Mouse (Mus musculus) neural tube, embryonic 12.5 days (tissue): ENCODE results near the gene Chmp1a. TPM values are rescaled to one million over a fixed set of nuclear protein-coding genes. Genes with fewer than 3 reads are reported as not detected.
"Not testable (repeated sequence)": the region's sequence is repeated elsewhere in the genome, so short reads cannot be mapped to it uniquely, and the experiment has no call there.

Experiments used
- ATAC-seq: fragments of 200-750 bp; cut with Nextera tagmentation; 2 replicates; pipeline ENCODE4 v1.8.0; 2017; ENCODE audit warnings: low read depth, mild to moderate bottlenecking, moderate TSS enrichment, moderate library complexity; ENCODE audit not compliant: low FRiP score
- H3K27ac ChIP-seq: fragments of 300-500 bp; sonication (generic); 2 replicates; pipeline ENCODE4 v1.5.1; 2016
- H3K27me3 ChIP-seq: fragments of 300-500 bp; sonication (generic); replicated peaks from 2 replicates; pipeline ENCODE4 v1.6.1; 2016; ENCODE audit warnings: mild to moderate bottlenecking
- H3K36me3 ChIP-seq: fragments of 300-500 bp; sonication (generic); 2 replicates; pipeline ENCODE4 v1.6.1; 2016; ENCODE audit warnings: mild to moderate bottlenecking
- H3K4me1 ChIP-seq: fragments of 300-500 bp; sonication (generic); 2 replicates; pipeline ENCODE4 v1.6.1; 2016
- H3K4me2 ChIP-seq: fragments of 300-500 bp; sonication (generic); replicated peaks from 2 replicates; pipeline ENCODE4 v1.6.1; 2016; ENCODE audit warnings: mild to moderate bottlenecking
- H3K4me3 ChIP-seq: fragments of 300-500 bp; sonication (generic); 2 replicates; pipeline ENCODE4 v1.5.1; 2016
- H3K9ac ChIP-seq: fragments of 300-500 bp; sonication (generic); 2 replicates; pipeline ENCODE4 v1.6.1; 2016; ENCODE audit warnings: mild to moderate bottlenecking
- H3K9me3 ChIP-seq: fragments of 300-500 bp; sonication (generic); 2 replicates; pipeline ENCODE4 v1.6.1; 2016; ENCODE audit warnings: mild to moderate bottlenecking
- WGBS: fragments of 180-500 bp; shearing (Covaris S2); methylation state at CpG from one replicate; pipeline ENCODE4 v1.1.7; 2016; 5-methylcytosine and 5-hydroxymethylcytosine counted together
- polyA plus RNA-seq: library from polyadenylated mRNA; unstranded; fragments of >200 nt; fragmentation: Nextera tagmentation; extraction: Ambion mirVana; gene quantifications from 2 replicates; pipeline ENCODE4 v1.2.1, GENCODE M21; 2016

Chmp1a gene
- 145 and 148 TPM in 2 replicates for polyA plus RNA-seq

DNA sequence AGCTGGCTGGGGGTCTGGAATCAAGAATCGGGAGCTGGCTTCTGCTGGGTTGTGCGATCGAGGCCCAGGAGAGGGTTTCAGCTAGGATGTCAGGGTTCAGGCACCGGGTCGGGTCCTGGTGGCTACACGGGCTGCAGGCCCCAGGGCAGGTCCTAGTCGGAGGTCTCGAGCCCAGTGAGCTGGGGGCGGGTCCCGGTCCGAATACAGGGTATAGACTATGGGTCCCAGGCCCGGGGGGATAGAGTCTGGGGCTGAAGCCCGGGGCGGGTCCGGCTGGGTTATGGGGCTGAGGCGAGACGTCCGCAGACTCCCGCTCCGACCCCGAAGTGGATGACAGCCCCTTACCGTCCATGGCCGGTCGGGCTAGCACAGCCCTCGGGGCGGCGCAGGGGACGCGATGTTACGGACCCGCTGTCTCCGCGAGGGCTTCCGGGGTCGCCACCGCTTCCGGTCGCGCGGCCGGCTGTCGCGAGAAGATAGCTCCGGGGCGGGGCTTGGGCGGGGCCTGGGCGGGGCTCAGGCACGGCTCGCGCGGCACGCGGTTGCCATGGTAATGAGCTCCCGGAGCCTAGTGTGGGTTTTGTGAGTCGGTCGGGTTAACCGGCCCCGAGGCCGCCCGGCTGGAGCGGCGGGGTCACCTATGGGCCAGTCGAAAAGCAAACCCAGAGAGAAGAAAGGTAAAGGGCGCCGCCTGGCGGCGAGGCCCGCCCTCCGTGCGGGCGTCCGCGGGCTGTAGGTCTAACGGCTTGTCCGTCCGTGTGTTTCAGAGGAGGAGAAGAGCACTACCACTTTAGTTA lies at the start of gene Chmp1a, which contains the start of gene Spata33:
Gene Chmp1a (minus strand): TSS at position 443 of the 797 bp plus-strand sequence.
Gene Spata33 (plus strand): TSS at position 512 of the 797 bp plus-strand sequence.
- Histone ChIP-seq H3K27ac (0 out of 2 replicates have a peak within 1 kb of the TSS, but pooled peaks have one; percentile 6), H3K4me2 (peak within 1 kb of the TSS; percentile 98), H3K9ac (peak within 1 kb of the TSS; percentile 97), H3K4me3 (peak within 1 kb of the TSS; percentile 95), H3K36me3 (peaks cover 32% of the 10 kb centered on the region), H3K27me3 (no peaks in the 10 kb centered on the region), H3K9me3 (no peaks in the 10 kb centered on the region), H3K4me1 (peaks cover 19% of the 10 kb centered on the region)
- peak; percentile 94 for ATAC-seq
- 1% methylated on average over 76 of the region's 76 CpGs for WGBS

DNA sequence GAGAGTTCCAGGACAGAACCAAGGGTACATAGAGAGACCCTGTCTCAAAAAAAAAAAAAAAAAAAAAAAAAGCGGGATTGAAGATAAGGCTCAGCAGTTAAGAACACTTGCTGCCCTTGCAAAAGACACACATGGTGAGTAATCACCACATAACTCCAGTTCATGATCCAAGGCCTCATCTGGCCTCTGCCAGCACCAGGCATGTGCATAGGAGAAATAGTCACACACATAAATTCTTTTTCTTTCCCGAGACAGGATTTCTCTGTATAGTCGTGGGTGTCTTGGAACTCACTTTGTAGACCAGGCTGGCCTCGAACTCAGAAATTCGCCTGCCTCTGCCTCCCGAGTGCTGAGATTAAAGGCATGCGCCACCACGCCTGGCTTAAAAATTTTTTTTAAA lies 45.0 kb upstream of the Chmp1a start:
- H3K4me3 ChIP-seq, H3K4me2 ChIP-seq, H3K9me3 ChIP-seq, H3K27ac ChIP-seq, H3K9ac ChIP-seq, H3K27me3 ChIP-seq, ATAC-seq: not testable (repeated sequence)
- Histone ChIP-seq H3K4me1 (peaks cover 33% of the 10 kb centered on the region), H3K36me3 (peaks cover 52% of the 10 kb centered on the region)
- WGBS = 92% methylated on average over 8 of the region's 8 CpGs

DNA sequence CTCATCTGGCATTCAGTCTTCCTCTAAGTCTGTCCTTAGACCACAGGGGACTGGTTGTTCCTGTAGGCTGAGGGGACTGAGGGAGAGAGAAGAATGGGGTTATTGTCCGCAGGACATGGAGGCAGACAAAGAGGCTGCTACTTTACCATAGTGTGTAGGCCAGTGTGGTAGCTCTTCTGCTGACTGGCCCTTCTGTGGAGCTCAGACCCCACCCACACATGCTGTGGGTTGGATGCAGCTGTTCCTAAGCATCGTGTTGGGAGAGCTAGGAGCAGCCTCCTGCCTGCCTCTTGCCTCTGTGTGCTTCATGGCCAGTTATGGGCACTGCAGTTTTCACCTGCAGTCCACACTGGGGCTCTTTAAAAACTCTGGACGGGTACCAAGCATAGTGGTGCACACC lies 44.6 kb upstream of the Chmp1a start:
- Histone ChIP-seq H3K27me3 (no peaks in the 10 kb centered on the region), H3K4me2 (peak overlapping the region; percentile 98; the same call in 1 of the 2 replicates), H3K27ac (no peak overlapping the region; the same call in 1 of the 2 replicates), H3K9me3 (no peaks in the 10 kb centered on the region), H3K9ac (0 out of 2 replicates have a peak overlapping the region, but pooled peaks have one; percentile 5), H3K4me1 (peaks cover 36% of the 10 kb centered on the region), H3K4me3 (no peak overlapping the region), H3K36me3 (peaks cover 52% of the 10 kb centered on the region)
- no peak for ATAC-seq
- WGBS = 66% methylated on average over 3 of the region's 3 CpGs

DNA sequence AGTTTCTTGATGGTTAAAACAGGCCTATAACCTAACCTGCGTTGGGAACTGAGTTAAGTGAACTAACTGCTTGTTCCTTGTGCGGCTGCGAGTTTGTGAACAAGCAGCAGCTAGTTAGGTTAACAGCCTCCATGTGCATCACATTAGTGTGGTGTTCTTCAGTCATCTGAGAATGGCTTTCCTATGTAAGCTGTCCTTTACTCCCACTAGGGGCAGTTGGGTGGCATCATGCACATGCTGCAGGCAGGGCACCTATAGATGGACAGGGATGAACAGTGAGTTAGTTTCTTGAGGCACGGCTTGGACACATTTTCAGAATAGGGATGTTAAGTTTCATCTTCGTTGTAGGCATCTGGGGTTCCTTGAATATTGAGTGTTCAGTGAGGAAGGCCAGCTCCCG lies 42.6 kb upstream of the Chmp1a start:
- H3K9ac ChIP-seq = peak overlapping the region; percentile 89
- peaks cover 36% of the 10 kb centered on the region for H3K4me1 ChIP-seq
- H3K36me3 ChIP-seq = peaks cover 51% of the 10 kb centered on the region
- no peak overlapping the region for H3K27ac ChIP-seq
- peak overlapping the region; percentile 97 for H3K4me3 ChIP-seq
- peak overlapping the region; percentile 98 for H3K4me2 ChIP-seq
- no peaks in the 10 kb centered on the region for H3K9me3 ChIP-seq
- WGBS = 65% methylated on average over 6 of the region's 6 CpGs
- no peak for ATAC-seq
- no peaks in the 10 kb centered on the region for H3K27me3 ChIP-seq

- Histone ChIP-seq H3K9me3 (no peaks in the 10 kb centered on the region), H3K9ac (peak within 1 kb of the TSS; percentile 89), H3K4me2 (peak within 1 kb of the TSS; percentile 98), H3K27me3 (no peaks in the 10 kb centered on the region), H3K36me3 (peaks cover 51% of the 10 kb centered on the region), H3K4me3 (peak within 1 kb of the TSS; percentile 97), H3K27ac (peak within 1 kb of the TSS; percentile 74; the same call in 1 of the 2 replicates), H3K4me1 (peaks cover 36% of the 10 kb centered on the region)
- WGBS = under 1% methylated on average over 99 of the region's 99 CpGs
- peak; percentile 93 for ATAC-seq
Measured at GRCm38 (mm10) chr8:123254099-123254885, 41.7 kb upstream of the Chmp1a start, which contains the start of the genes Zfp276 and Vps9d1. TSS of gene Zfp276 (plus strand) at chr8:123254195. TSS of gene Vps9d1 (minus strand) at chr8:123254348.

DNA sequence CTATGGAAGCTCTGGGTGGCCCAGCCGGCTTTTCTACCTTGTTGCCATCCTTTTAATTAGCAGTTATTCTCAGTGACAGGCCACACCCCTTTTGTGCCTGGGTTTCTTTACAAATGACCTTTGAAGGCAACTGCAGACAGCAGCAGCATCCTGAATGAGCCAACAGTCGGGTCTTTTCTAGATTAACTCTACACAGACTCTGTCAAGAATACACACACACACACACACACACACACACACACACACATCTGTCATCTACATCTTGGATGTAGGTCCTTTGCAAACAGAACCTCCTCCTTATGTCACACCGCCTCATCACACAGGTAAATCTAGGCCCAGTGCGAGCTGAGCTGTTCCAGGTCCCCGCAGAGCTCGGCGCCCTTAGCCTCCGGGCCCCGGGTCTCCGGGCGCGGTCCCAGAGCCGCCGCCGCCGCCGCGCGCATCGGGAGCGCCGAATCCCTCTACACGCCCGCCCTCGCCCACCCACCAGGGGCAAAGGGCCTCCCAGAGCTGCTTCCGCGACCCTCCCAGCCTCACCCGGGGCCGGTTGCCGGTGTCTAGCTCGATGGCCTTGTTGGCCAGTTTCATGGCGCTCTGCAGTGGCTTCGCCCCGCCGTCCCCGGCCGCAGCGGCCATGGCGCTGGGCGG lies 41.0 kb upstream of the Chmp1a start:
- H3K36me3 ChIP-seq = peaks cover 51% of the 10 kb centered on the region
- peak overlapping the region; percentile 74; the same call in 1 of the 2 replicates for H3K27ac ChIP-seq
- peak overlapping the region; percentile 97 for H3K4me3 ChIP-seq
- peak overlapping the region; percentile 98 for H3K4me2 ChIP-seq
- H3K4me1 ChIP-seq = peaks cover 36% of the 10 kb centered on the region
- H3K9me3 ChIP-seq = no peaks in the 10 kb centered on the region
- no peaks in the 10 kb centered on the region for H3K27me3 ChIP-seq
- under 1% methylated on average over 40 of the region's 40 CpGs for WGBS
- H3K9ac ChIP-seq = peak overlapping the region; percentile 89
- ATAC-seq = peak; percentile 53

GRCm38 (mm10) chr8:123252925-123253324 lies 40.4 kb upstream of the Chmp1a start:
- Histone ChIP-seq H3K36me3 (peaks cover 51% of the 10 kb centered on the region), H3K27ac (no peak overlapping the region), H3K9me3 (no peaks in the 10 kb centered on the region), H3K4me2 (peak overlapping the region; percentile 98), H3K27me3 (no peaks in the 10 kb centered on the region), H3K9ac (peak overlapping the region; percentile 89), H3K4me3 (peak overlapping the region; percentile 97), H3K4me1 (peaks cover 36% of the 10 kb centered on the region)
- no peak for ATAC-seq
- WGBS = 70% methylated on average over 4 of the region's 4 CpGs

- no peak overlapping the region for H3K9ac ChIP-seq
- H3K36me3 ChIP-seq = peaks cover 54% of the 10 kb centered on the region
- H3K4me3 ChIP-seq = no peak overlapping the region
- peaks cover 23% of the 10 kb centered on the region for H3K4me1 ChIP-seq
- ATAC-seq = no peak
- no peaks in the 10 kb centered on the region for H3K27me3 ChIP-seq
- no peak overlapping the region for H3K27ac ChIP-seq
- no peaks in the 10 kb centered on the region for H3K9me3 ChIP-seq
- 97% methylated on average over 5 of the region's 5 CpGs for WGBS
- no peak overlapping the region for H3K4me2 ChIP-seq
Measured at GRCm38 (mm10) chr8:123250940-123251339, 38.4 kb upstream of the Chmp1a start.

DNA sequence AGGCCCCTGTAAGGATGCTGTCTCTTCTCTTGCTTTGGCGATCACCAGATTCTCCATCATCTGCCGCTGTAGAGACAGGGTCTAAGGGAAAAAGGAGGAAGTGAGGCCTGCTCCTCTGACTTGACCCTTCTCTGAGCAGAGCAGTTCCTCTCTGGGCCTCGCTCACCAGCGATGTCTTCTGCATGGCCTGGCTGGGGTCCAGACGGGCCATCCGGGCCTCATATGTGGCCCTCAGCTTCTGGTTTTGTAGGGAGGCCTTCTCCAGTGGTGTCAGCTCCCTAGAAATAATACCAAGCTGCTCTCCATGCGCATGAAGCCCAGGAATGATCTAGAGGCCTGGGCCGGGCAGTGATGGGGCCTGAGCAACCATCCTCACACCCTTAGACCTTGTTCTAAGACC lies 36.0 kb upstream of the Chmp1a start:
- H3K27ac ChIP-seq = no peak overlapping the region
- no peak overlapping the region for H3K9ac ChIP-seq
- H3K36me3 ChIP-seq = peaks cover 78% of the 10 kb centered on the region
- no peak overlapping the region for H3K4me2 ChIP-seq
- H3K9me3 ChIP-seq = no peaks in the 10 kb centered on the region
- no peaks in the 10 kb centered on the region for H3K27me3 ChIP-seq
- H3K4me3 ChIP-seq = no peak overlapping the region
- WGBS = 93% methylated on average over 8 of the region's 8 CpGs
- ATAC-seq = no peak
- H3K4me1 ChIP-seq = peaks cover 10% of the 10 kb centered on the region

DNA sequence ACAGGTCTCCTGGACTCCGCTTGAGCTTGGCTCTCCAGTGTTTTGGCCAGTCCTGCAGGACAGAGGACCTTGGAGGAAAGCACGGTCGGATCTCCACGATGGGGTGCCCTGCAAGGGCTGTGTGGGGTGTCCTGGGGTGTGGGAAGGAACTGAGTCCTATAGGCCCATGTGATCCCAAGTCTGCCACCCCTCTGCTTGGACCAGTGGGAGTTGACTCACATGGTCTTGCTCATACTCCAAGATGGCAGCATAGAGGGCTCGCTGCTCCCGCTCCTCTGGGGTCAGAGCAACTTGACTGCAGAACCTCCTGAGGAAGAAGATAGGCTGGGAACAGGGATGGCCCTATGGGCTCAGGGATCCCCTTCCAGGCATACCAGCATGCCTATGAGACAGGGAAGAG lies 35.2 kb upstream of the Chmp1a start:
- WGBS = 98% methylated on average over 6 of the region's 6 CpGs
- no peak overlapping the region for H3K4me2 ChIP-seq
- H3K27me3 ChIP-seq = no peaks in the 10 kb centered on the region
- H3K36me3 ChIP-seq = peaks cover 86% of the 10 kb centered on the region
- ATAC-seq = no peak
- no peak overlapping the region for H3K27ac ChIP-seq
- no peaks in the 10 kb centered on the region for H3K9me3 ChIP-seq
- H3K4me3 ChIP-seq = no peak overlapping the region
- peaks cover 4% of the 10 kb centered on the region; the same call in 1 of the 2 replicates for H3K4me1 ChIP-seq
- no peak overlapping the region for H3K9ac ChIP-seq

GRCm38 (mm10) chr8:123245543-123245942 lies 33.0 kb upstream of the Chmp1a start:
- no peaks in the 10 kb centered on the region for H3K27me3 ChIP-seq
- no peak for ATAC-seq
- H3K4me3 ChIP-seq = no peak overlapping the region
- no peak overlapping the region for H3K4me2 ChIP-seq
- H3K27ac ChIP-seq = no peak overlapping the region
- 92% methylated on average over 12 of the region's 12 CpGs for WGBS
- peaks cover 81% of the 10 kb centered on the region for H3K36me3 ChIP-seq
- no peaks in the 10 kb centered on the region for H3K4me1 ChIP-seq
- H3K9me3 ChIP-seq = no peaks in the 10 kb centered on the region
- no peak overlapping the region for H3K9ac ChIP-seq
